Mouse (Mus musculus): ENCODE data around the gene Acp5. TPM values are rescaled to one million over a fixed set of nuclear protein-coding genes. Genes with fewer than 3 reads are reported as not detected.

Gene Acp5
- polyA plus RNA-seq, 1 experiment = 495 TPM

DNA sequence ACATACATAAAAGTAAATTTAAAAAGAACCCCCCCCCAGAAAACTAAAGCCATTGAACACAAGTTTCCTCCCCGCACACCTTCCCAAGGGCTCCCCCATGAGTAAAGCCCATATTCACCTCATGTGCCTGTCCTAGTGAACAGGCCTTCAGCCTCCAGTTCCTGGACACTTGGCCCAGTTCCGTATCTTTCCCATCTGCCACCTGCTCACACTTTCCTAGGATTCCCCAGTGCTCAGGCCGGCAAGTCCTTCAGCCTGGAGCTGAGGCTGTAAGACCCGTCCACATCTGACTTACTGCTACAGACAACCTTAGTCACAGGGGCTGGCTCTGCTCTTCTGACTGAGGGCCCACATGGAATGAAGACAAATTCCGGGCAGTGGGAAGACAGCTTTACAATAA lies 4.2 kb upstream of the Acp5 start:
- DNase-seq (ENCODE audit: low read depth) = no peak

DNA sequence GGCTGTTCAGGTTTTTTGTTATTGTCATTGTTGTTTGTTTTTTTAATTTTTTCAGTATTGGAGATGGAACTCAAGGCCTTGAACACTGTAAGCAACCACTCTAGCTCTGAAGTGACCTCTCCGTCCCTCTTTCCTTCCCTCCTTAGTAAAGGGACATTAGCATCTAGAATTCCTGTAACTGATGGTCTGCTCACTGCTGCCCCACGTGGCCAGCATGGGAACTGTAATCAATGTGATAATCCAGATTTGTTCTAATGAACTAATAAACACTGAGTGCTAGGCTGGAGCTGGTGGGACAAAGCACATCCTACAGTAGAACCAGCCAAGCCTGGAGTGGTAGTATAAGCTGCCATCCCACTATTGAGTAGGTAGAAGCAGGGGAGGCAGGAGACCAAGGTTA lies 3.0 kb upstream of the Acp5 start:
- DNase-seq (ENCODE audit: low read depth) = no peak

DNA sequence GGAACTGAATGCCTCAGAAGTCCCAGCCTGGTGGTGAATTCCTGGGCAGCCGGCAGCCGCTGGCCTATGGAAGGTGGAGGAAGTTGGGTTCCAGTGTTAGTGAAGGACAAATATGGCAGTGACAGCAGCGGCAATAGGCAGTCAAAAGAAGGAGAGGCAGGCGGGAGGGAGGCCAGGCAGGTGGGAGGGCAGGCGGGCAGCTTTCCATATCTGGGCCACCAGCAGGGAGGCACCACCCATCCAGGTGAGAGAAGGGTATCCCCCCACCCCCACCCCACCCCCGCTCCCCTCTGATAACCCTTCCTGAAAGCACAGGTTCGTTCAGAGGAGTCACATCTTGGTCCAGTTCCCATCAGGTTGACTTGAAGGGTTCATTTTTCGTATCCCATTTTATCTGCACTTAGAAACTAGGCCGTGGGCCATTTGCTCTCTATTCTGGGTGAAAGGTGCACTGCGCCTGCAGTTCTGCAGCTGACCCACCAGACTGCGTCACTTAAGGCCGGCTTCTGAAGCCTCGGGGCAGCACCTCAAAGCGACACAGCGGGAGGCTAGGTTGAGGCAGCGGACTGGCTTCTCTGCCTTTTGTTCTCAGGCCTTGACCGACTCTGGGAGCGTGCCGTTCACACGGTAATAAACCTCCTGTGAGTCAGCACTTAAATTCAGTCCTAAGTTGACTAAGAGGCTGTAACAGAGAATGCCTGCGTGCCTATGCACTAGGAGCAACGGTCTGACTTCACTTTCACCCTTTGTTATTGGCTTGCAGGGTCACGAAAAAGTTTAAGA lies 1.4 kb upstream of the Acp5 start:
- no peak for DNase-seq (ENCODE audit: low read depth)

DNA sequence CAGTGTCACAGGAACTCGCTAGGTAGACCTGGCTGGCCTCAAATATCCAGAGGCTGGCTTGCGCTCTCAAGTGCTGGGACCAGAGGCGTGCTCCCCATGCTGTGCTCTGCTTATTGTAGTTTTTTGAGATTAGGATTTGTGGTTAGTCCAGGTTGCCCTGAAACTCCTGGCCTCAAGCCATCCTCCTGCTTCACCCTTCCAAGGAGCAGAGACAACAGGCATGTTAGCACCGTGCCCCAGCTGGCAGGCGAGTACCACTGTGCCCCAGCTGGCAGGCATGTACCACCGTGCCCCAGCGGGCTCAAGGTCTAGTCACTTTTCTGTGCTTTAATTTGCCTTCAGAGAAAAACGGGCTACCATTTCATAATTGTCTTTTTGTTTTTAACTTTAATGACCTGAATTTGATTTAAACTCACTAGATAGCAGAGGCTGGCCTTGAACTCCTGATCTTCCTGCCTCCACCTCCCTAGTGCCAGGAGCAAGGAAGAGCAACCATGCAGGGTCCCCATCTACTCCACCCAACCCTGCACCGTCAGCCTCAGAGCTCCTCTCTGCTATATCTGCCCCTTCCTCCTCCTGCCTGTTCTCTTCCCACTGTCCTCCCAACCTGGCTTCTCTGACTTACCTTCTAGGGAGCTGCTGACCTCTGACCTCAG lies 395 bp downstream of the Acp5 start:
- no peak for DNase-seq (ENCODE audit: low read depth)

DNA sequence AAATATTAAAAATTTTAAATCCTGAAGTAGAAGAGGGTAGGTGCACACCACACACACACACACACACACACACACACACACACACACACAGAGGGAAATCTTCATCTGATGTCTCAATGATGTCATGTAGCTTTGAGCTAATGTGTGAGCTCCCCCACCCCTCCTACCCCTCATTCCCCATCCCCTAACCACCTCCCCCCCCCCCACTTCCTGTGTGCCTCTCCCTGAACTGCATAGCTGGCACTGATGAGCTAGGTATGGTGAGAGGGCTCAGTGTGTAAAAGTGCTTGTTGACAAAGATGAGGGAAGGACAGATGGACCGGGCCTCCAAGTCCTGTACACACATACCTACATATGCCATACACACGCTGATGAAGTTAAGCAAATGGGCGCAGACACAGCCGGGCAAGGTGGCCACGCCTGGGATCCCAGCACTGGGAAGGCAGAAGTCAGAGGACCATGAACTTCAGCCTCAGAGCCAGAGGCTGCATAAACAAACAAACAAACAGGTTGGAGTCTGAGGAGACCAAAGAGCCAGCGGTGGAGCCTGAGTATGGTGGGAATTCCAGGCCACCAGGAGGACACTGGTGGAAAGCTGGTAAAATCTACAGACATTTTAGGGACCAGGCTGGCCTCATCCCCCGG lies 1.1 kb downstream of the Acp5 start:
- DNase-seq (ENCODE audit: low read depth) = no peak

DNA sequence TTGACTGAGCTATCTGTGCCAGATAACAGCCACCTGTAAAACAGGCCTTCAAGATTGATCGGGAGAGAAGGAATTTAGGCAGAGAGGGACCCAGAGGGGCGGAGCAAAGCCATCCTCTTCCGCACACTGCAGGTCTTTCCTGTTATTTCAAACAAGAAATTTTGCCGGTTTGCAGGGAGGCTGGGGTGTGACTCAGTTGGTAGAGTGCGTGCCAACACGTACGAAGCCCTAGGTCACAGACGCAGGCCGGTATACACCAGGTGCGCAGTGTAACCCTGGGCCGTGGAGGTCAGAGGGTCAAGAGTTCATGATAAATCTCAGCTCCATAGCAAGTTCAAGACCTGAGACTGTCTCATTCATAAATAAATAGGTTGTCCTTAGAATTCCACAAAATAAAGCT lies 3.3 kb downstream of the Acp5 start:
- no peak for DNase-seq (ENCODE audit: low read depth)

DNA sequence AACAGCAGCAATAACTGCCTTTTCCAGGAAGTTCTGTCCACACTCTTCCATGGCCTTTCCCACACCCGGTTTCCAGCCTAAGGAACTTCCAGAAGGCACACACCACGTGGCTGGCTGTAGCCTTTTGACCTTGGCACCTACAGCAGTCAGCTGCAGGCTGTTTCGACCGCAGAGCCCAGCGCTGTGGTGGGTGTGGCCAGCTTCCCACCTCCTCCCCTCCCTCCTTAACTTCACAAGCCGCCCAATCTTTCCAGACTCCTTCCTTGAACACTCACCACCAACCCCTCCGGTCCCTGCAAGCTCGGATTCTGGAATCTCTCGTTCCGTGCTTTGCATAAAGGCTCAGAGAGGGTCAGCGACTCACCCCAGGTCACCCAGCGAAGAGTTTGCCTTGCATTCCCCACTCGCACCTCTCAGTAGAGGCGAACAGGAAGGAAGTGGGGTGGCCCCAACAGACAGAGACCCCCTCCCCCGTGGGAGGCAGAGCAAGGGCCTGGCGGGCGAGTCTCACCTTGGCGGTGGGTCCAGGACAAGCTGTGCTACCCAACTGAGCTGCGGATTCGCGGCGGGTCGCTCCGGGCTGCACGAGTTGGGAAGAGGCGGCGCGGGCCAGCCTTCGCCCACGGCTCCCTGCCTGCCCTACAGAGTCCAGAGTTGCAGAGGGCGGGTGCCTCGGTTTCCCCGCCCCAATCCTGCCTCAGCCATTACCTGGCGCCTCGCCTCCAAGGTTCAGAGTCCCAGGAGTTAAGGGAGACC lies 4.1 kb downstream of the Acp5 start:
- DNase-seq (ENCODE audit: low read depth) = no peak

DNA sequence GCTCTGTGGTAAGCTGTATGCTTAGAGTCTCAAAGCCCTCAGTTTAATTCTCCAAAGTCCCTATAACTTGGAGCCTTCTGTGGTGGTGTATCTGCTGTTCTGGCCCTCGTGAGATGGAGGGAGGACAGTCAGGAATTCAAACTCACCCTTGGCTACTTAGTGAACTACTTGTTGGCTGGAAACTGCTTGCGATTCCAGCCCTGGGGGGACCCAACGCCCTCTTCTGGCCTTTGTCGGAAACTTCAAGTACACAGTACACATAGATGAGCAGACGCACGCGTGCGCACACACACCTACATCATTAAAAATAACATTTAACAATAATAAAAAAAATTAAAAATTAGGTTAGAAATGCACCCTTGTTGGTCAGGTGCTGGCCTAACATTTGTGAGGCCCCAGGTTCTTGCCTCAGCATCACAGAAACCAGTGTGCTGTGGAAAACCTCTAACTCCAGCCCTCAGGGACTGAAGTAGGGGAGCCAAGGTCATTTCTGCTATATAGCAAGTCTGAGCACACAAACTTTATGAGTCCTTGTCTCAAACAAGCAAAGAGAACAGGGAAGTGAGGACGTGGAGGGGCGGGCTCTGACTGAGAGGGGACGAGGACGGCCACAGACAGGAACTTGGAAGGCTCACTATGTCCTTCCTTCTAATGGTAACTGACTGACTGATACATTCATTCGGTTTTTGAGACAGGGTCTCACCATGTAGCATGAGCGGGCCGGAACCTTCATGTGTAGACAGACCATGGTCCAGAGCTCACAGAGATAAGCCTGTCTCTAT lies 10.1 kb downstream of the Acp5 start:
- no peak for DNase-seq (ENCODE audit: low read depth)

DNA sequence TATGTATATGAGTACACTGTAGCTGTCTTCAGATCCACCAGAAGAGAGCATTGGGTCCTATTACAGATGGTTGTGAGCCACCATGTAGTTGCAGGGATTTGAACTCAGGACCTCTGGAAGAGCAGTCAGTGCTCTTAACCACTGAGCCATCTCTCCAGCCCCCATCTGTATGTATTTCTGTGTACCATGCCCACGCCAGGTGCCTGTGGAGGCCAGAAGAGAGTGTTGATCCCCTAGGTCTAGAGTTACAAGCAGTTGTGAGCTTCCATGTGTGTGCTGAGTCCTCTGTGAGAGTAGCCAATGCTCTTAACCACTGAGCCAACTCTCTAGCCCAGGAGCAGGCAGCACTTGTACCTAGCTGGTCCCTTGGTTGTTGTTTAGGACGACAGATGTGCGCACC lies 11.3 kb downstream of the Acp5 start:
- DNase-seq (ENCODE audit: low read depth) = no peak

DNA sequence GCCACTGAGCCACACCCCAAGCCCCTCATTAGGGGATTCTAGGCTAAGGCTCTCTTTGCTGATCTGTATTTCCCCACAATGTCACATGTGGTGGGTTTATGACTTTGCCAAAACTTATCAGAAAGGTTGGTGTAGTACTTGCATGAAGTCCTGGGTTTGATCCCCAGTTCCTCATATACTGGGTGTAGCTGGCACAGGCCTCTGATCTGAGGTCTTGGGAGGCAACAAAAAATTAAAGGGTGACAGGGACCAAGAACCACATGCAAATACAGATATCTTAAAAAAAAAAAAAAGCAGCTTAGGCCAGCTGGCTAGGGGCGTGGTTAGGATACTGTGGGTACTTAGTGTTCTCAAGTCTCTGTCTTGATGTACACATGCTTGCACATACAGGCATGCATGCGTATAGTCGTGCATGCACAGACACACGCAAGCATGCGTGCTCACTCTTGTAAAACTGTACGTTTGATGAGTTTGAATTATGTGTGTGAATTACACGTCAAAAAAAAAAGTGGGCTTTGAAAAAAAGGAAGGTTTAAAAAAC lies 12.4 kb downstream of the Acp5 start:
- DNase-seq (ENCODE audit: low read depth) = no peak

DNA sequence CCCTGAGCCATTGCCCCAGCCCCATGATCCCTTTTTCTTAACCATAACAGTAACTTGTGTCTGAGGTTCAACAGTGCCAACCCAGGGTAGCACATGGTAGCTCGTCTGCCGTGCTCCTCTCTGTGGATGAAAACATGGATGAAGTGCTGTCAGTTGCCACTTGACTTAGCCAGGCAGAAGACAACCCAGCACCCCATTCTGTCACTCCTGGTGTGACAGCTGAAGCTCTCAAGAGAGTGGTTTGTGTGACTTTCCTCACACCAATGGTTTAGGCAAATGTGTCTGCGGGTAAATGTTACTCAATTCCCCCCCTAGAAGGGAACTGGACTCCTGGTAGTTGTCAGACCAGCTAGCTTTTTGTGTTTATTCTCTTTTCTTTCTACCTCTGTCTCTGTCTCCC lies 13.5 kb downstream of the Acp5 start:
- no peak for DNase-seq (ENCODE audit: low read depth)

DNA sequence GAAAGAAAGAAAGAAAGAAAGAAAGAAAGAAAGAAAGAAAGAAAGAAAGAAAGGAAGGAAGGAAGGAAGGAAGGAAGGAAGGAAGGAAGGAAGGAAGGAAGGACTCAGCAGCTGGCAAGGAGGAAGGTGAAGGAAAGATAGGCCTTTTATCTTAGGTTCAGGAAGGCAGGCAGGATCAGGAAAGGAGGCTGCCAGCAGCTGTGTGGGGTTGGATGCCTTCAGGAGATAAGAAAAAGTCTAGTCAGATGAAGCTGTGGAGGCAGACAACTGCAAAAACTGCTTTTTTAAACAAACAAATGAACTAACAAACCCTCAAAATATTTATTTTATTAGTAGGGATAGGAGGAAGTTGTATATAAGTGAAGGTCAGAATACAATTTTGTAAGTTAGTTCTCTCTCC lies 14.0 kb downstream of the Acp5 start:
- DNase-seq (ENCODE audit: low read depth) = no peak

DNA sequence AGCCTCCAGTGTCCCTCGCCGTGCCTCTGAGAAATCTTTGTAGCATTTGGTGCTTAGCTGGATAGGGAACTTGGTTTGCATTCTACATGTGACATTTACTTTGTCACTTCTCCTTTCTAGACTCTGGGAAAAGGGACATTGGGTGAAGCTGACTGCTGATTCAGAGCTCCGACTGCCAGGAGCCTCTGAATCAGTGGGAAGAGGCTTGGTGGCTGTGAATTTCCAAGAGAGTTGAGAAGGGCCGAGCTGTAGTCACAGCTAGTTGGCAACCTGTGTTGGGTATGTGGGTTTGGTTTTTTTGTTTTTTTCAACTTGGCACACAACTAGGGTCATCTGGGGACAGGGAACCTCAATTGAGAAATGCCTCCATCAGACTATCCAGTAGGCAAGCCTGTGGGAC lies 16.0 kb downstream of the Acp5 start:
- no peak for DNase-seq (ENCODE audit: low read depth)

DNA sequence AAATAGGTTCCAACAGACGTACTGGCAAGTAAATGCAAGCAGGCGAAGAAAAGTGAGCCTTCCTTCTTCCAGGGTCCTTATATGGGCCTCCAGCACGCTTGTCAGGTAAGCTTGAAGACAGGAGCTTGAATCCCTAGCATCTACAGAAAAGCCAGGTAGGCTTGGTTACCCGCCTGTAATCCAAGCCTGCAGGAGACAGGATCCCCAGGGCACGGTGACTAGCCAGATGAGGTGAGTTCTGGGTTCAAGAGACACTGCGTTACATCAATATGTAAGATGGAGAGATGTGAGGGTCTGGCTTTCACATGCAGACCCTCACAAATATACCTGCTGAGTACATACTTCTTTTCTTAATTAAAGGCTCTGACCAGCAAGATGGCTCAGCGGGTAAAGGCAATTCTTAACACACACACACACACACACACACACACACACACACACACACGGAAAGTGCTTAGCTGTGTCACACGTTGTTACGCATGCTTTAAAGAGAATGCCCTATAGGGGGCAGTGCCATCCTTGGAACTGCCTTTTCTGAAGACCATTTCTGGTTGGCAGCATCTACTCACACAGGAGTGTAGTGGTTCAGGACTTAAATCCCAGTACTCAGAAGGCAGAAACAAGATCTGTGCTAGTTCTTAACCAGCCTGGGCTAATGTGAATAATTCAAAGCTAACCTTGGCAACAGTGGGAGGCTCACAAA lies 17.6 kb downstream of the Acp5 start:
- no peak for DNase-seq (ENCODE audit: low read depth)

DNA sequence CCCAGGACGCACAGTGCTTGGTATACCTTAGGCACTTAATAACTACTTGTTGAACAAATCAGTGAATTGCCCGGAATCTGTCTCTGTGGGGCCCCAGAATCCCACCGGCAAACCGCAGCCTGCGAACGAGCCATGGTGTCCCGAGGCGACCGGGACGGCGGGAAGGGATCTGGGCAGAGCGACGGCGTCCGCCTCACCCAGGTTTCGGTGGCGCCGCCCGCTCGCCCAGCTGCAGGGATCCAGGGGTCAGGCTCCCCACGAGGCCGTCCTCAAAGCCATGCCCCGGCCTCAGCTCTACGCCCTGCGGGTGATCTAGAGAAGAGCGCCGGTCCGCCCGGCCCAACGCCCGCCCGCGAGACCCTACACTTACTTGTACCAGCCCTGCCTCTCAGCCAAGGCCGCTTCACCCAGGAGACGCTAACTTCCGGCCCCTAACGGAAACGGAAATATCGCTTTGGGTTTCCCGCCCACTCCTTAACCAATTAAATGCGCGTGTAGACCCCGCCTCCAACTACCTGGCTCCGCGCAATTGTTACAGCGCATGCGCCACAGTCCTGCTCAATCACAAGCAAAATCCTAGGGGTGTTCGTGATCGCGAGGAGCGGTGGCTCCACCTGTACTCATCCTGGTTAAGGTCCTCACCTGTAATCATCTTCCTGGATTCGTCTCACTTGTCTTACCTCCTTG lies 18.6 kb downstream of the Acp5 start, which contains the start of gene Elof1:
Elof1 (minus strand) TSS at position 433 of the 687 bp plus-strand sequence.
- DNase-seq (ENCODE audit: low read depth) = no peak

DNA sequence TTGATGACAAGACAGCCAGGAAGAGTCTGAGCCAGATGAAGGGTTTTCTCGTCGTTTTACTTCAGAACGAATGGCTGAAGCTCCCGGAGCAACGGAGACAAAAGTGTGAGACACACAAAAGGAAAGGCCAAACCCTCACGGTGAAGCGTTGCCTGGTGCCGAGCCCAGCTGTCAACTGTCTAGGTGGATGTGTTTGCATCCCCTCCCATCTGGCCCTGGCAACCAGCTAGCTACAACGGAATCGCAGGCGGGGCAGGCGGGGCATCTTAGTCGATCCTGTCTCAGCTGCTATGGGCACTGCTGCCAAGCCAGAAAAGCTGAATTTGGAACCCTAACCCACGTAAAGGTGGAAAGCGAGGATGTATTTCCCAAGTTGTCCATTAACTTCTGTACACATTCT lies 19.4 kb downstream of the Acp5 start:
- DNase-seq (ENCODE audit: low read depth) = no peak

DNA sequence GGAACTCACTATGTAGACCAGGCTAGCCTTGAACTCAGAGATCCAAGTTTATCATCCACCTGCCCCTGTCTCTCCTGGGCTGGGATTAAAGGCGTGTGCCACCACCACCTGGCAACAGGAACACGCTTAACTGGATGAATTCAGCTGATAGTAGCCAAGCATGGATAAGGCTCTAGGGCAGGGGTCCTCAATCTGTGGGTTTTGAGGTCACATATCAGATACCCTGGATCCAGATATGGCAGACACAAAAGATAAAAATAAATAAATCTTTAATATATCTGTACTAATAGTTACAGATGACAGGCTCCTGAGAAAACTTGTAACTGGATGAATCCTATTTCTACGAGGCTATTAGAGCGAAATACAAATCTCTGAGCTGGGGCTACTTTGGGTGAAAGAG lies 19.9 kb downstream of the Acp5 start:
- no peak for DNase-seq (ENCODE audit: low read depth)

DNA sequence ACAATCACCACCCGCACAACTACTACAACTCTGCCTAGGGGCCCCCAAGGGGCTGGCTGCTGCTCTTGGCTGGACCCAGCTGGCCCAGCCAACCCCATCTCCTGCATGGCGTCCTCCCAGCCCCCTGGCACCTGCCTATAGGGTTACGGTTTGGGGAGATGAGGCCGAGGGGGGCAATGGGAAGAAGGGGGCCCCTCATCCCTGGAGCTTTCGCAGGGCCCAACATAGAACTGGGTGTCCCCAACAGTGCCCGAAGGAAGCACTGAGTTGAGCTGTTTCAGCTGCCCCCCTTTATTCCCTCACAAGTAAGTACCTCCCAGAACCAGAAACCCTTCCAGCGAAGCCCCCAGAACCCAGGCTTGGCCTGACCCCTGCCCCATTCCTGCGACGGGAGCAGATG lies 27.3 kb downstream of the Acp5 start:
- DNase-seq (ENCODE audit: low read depth) = no peak

DNA sequence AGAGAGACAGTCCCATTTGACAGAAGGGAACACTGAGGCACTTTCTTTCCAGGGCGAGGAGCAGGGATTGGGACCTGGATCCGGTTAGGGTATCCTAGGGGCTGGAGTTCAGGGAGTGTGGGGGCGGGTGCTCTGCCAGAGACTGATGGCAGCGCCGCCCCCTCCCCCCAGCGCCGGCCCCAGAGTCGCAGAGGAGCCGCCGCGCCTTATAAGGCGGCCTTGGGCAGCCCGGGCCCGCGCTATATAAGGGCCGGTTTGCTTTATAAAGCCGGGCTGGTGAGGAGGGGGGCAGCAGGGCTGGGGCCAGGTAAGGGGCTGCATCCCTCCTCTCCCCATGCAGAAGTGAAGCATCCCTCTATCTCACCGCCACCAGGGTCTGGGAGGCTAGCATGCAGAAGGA lies 35.6 kb downstream of the Acp5 start:
- DNase-seq (ENCODE audit: low read depth) = no peak
